Mouse (Mus musculus) kidney, postnatal 25 days (tissue): Measurements from ENCODE around the gene Dnaaf3.

ENCODE experiments used
- DNase-seq, 2 experiments: peaks; one replicate each; pipeline ENCODE4 v3.0.0; 2021; ENCODE audit warnings: mixed read lengths in 2 of 2

Gene Dnaaf3

GRCm38 (mm10) chr7:4521231-4522003 is 10.8 kb downstream of the Dnaaf3 start:
- no peak for DNase-seq

GRCm38 (mm10) chr7:4518487-4518886 is 13.8 kb downstream of the Dnaaf3 start:
- no peak for DNase-seq

GRCm38 (mm10) chr7:4516332-4517050 is 15.8 kb downstream of the Dnaaf3 start, which contains the start of gene Tnnt1:
Tnnt1 (minus strand) TSS chr7:4516382.
- DNase-seq, result no peak

GRCm38 (mm10) chr7:4515853-4516252 is 16.4 kb downstream of the Dnaaf3 start:
- DNase-seq, result no peak

- no peak for DNase-seq
Observed at GRCm38 (mm10) chr7:4513829-4514712, 18.2 kb downstream of the Dnaaf3 start.

- DNase-seq, result peak; percentile 31 to 51
Observed at GRCm38 (mm10) chr7:4513236-4513635, 19.0 kb downstream of the Dnaaf3 start.

GRCm38 (mm10) chr7:4511489-4512224 is 20.6 kb downstream of the Dnaaf3 start:
- no peak for DNase-seq

GRCm38 (mm10) chr7:4509863-4510608 is 22.2 kb downstream of the Dnaaf3 start:
- DNase-seq, result peak; percentile 76 to 86

- no peak for DNase-seq
Observed at GRCm38 (mm10) chr7:4508739-4509116, 23.5 kb downstream of the Dnaaf3 start.

GRCm38 (mm10) chr7:4508062-4508738 is 24.1 kb downstream of the Dnaaf3 start:
- DNase-seq, result no peak

GRCm38 (mm10) chr7:4507220-4507619 is 25.0 kb downstream of the Dnaaf3 start:
- DNase-seq, result no peak

GRCm38 (mm10) chr7:4504646-4505435 is 27.4 kb downstream of the Dnaaf3 start:
- DNase-seq, result no peak

GRCm38 (mm10) chr7:4503858-4504257 is 28.4 kb downstream of the Dnaaf3 start:
- no peak for DNase-seq

GRCm38 (mm10) chr7:4503100-4503499 is 29.2 kb downstream of the Dnaaf3 start:
- no peak for DNase-seq

- DNase-seq, result peak; percentile 54 to 56
Observed at GRCm38 (mm10) chr7:4502421-4503090, 29.7 kb downstream of the Dnaaf3 start.

GRCm38 (mm10) chr7:4501558-4502397 is 30.5 kb downstream of the Dnaaf3 start, which contains the start of gene Ppp1r12c:
Ppp1r12c (minus strand) TSS chr7:4501680.
- DNase-seq, result peak; percentile 96 to 97

- DNase-seq, result peak in 1 of 2 experiments; percentile 58
Observed at GRCm38 (mm10) chr7:4500892-4501471, 31.3 kb downstream of the Dnaaf3 start.

GRCm38 (mm10) chr7:4499034-4499433 is 33.2 kb downstream of the Dnaaf3 start:
- DNase-seq, result no peak
